Mouse (Mus musculus): ENCODE measurements around the gene Ramp2.
A peak's percentile ranks its signal among the peaks of the same experiment; 100 is the strongest.

Ramp2 gene

GRCm38 (mm10) chr11:101265906-101266305 is 20.1 kb downstream of the Ramp2 start:
- no peak for DNase-seq (ENCODE audit: low read depth, low spot score)

GRCm38 (mm10) chr11:101269577-101270116 is 23.8 kb downstream of the Ramp2 start:
- peak; percentile 56 for DNase-seq (ENCODE audit: low read depth, low spot score)

- DNase-seq (ENCODE audit: low read depth, low spot score): no peak
Measured at GRCm38 (mm10) chr11:101272446-101272845, 26.6 kb downstream of the Ramp2 start.

GRCm38 (mm10) chr11:101275309-101275708 is 29.5 kb downstream of the Ramp2 start:
- DNase-seq (ENCODE audit: low read depth, low spot score): no peak

GRCm38 (mm10) chr11:101276319-101277070 is 30.7 kb downstream of the Ramp2 start:
- DNase-seq (ENCODE audit: low read depth, low spot score): no peak

- no peak for DNase-seq (ENCODE audit: low read depth, low spot score)
Measured at GRCm38 (mm10) chr11:101277381-101278222, 31.8 kb downstream of the Ramp2 start.

GRCm38 (mm10) chr11:101278223-101279192 is 32.7 kb downstream of the Ramp2 start, which contains the start of the genes Cntd1 and Coa3:
Gene Cntd1 (plus strand): TSS chr11:101279012.
Gene Coa3 (minus strand): TSS chr11:101279114.
- DNase-seq (ENCODE audit: low read depth, low spot score): peak; percentile 67

GRCm38 (mm10) chr11:101279193-101279569 is 33.4 kb downstream of the Ramp2 start:
- DNase-seq (ENCODE audit: low read depth, low spot score): no peak

GRCm38 (mm10) chr11:101280837-101281236 is 35.0 kb downstream of the Ramp2 start:
- no peak for DNase-seq (ENCODE audit: low read depth, low spot score)

- DNase-seq (ENCODE audit: low read depth, low spot score): no peak
Measured at GRCm38 (mm10) chr11:101282896-101283295, 37.1 kb downstream of the Ramp2 start.

- DNase-seq (ENCODE audit: low read depth, low spot score): no peak
Measured at GRCm38 (mm10) chr11:101283805-101284204, 38.0 kb downstream of the Ramp2 start.

- DNase-seq (ENCODE audit: low read depth, low spot score): no peak
Measured at GRCm38 (mm10) chr11:101287306-101287705, 41.5 kb downstream of the Ramp2 start.

GRCm38 (mm10) chr11:101291231-101291630 is 45.4 kb downstream of the Ramp2 start:
- DNase-seq (ENCODE audit: low read depth, low spot score): no peak

- no peak for DNase-seq (ENCODE audit: low read depth, low spot score)
Measured at GRCm38 (mm10) chr11:101295191-101295590, 49.4 kb downstream of the Ramp2 start.

- no peak for DNase-seq (ENCODE audit: low read depth, low spot score)
Measured at GRCm38 (mm10) chr11:101300881-101301280, 55.1 kb downstream of the Ramp2 start.

GRCm38 (mm10) chr11:101301299-101302003 is 55.6 kb downstream of the Ramp2 start:
- no peak for DNase-seq (ENCODE audit: low read depth, low spot score)

GRCm38 (mm10) chr11:101302004-101302798 is 56.4 kb downstream of the Ramp2 start, which contains the start of gene Becn1:
Gene Becn1 (minus strand): TSS chr11:101302286.
- DNase-seq (ENCODE audit: low read depth, low spot score): peak; percentile 89

- DNase-seq (ENCODE audit: low read depth, low spot score): no peak
Measured at GRCm38 (mm10) chr11:101307744-101308143, 61.9 kb downstream of the Ramp2 start.
